Mouse (Mus musculus) lung, postnatal 0 days (tissue): Measurements from ENCODE around the gene Paqr6.
"Not testable (repeated sequence)": the region's sequence is repeated elsewhere in the genome, so short reads cannot be mapped to it uniquely, and the experiment has no call there.

Experiments
- CTCF ChIP-seq: IDR thresholded peaks from 2 replicates; pipeline ENCODE4 v1.5.1; 2016; ENCODE audit warnings: antibody characterized with exemption, mild to moderate bottlenecking
- EP300 ChIP-seq: IDR thresholded peaks from 2 replicates; pipeline ENCODE4 v1.6.1; 2016; ENCODE audit warnings: antibody characterized with exemption, mild to moderate bottlenecking, control low read depth

DNA sequence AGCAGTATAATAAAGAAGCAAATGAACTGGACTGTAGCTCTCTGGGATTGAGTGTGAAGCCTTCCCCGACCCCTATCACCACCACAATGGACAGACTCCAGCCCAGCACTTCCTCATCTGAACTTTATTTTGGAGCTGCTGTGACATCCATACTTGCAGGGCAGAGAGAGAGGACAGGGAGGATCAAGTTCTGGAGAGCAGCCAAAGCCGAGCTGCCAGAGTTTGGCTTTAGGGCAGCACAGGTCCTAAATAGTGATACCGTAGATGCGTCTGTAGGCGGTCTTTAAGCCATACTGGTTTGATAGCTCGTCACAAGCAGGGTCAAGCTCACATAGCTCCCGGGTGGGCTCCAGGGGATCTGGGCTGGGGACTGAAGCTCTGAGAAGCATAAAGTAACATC is 4.1 kb downstream of the Paqr6 start:
- TF ChIP-seq EP300, CTCF: not testable (repeated sequence)
